Mouse (Mus musculus): ENCODE results near the gene Rab19. TPM values are rescaled to one million over a fixed set of nuclear protein-coding genes. Genes with fewer than 3 reads are reported as not detected.
A peak's percentile ranks its signal among the peaks of the same experiment; 100 is the strongest.

The Rab19 gene
- total and polyA plus RNA-seq, 3 experiments: 0.10 TPM; not detected in 2

GRCm38 (mm10) chr6:39420867-39421266, 39.9 kb downstream of the Rab19 start:
- H3K9me3 ChIP-seq (replicated peaks; ENCODE audit: insufficient read depth, low read length): no peaks in the 10 kb centered on the region
- no peak overlapping the region for H3K9ac ChIP-seq (ENCODE audit: control insufficient read depth, low read depth, low read length, poor library complexity, severe bottlenecking)
- no peak for TF ChIP-seq ELF1 (IDR thresholded peaks at IDR 0.05; ENCODE audit: low read depth, low read length)
- TF ChIP-seq GATA1 (IDR thresholded peaks at IDR 0.05; ENCODE audit: low read depth, low read length): no peak
- no peak for TF ChIP-seq ZNF384 (IDR thresholded peaks at IDR 0.05; ENCODE audit: low read depth, low read length)
- TF ChIP-seq EP300 (IDR thresholded peaks at IDR 0.05; ENCODE audit: low read depth in 1 of 2, low read length in 2 of 2): no peak
- no peak for TF ChIP-seq MXI1 (IDR thresholded peaks at IDR 0.05; ENCODE audit: low read depth, low read length)
- no peak for TF ChIP-seq GABPA (IDR thresholded peaks at IDR 0.05; ENCODE audit: low read depth, low read length)
- TF ChIP-seq TAL1 (IDR thresholded peaks at IDR 0.05; ENCODE audit: low read length): no peak
- TF ChIP-seq NELFE (IDR thresholded peaks at IDR 0.05; ENCODE audit: low read depth, low read length): no peak
- no peak for TF ChIP-seq POLR2A (IDR thresholded peaks at IDR 0.05; ENCODE audit: control insufficient read depth in 1 of 2, insufficient read depth in 1 of 2, low read depth in 1 of 2, low read length in 2 of 2, poor library complexity in 1 of 2)
- no peak for TF ChIP-seq E2F4 (IDR thresholded peaks at IDR 0.05; ENCODE audit: borderline replicate concordance, low read depth, low read length)
- TF ChIP-seq TBP (IDR thresholded peaks at IDR 0.05; ENCODE audit: low read depth, low read length): no peak
- TF ChIP-seq MAFK (IDR thresholded peaks at IDR 0.05; ENCODE audit: borderline replicate concordance, low read depth, low read length): no peak
- TF ChIP-seq CTCF (IDR thresholded peaks at IDR 0.05 in 2 of 3, conservative IDR thresholded peaks at IDR 0.05 in 1 of 3; ENCODE audit: control insufficient read depth in 1 of 3, insufficient read depth in 1 of 3, low read depth in 2 of 3, low read length in 3 of 3, poor library complexity in 1 of 3, severe bottlenecking in 1 of 3): no peak
- peaks cover 17 to 34% of the 10 kb centered on the region in 2 experiments for H3K4me1 ChIP-seq (ENCODE audit: control insufficient read depth in 1 of 2, insufficient read depth in 2 of 2, low read length in 2 of 2)
- peaks cover 0 to 35% of the 10 kb centered on the region in 2 experiments; a peak in 2 of 4 replicates for H3K36me3 ChIP-seq (ENCODE audit: control insufficient read depth in 1 of 2, insufficient read depth in 2 of 2, low read length in 2 of 2)
- no peak overlapping the region for H3K4me3 ChIP-seq (ENCODE audit: control insufficient read depth in 1 of 2, insufficient read depth in 1 of 2, low read depth in 2 of 2, low read length in 2 of 2)
- H3K79me2 ChIP-seq (ENCODE audit: control insufficient read depth, insufficient read depth, low read length, poor library complexity): peaks cover 17% of the 10 kb centered on the region
- H3K27me3 ChIP-seq (ENCODE audit: control insufficient read depth in 1 of 2, insufficient read depth in 2 of 2, low read length in 2 of 2): no peaks in the 10 kb centered on the region
- DNase-seq (ENCODE audit: low read depth, low spot score): no peak
- no peak overlapping the region for H3K27ac ChIP-seq (ENCODE audit: control insufficient read depth, low read depth, low read length)

- H3K4me3 ChIP-seq (ENCODE audit: control insufficient read depth in 1 of 2, insufficient read depth in 1 of 2, low read depth in 2 of 2, low read length in 2 of 2): no peak overlapping the region
These were observed 42.2 kb downstream of the Rab19 start for GRCm38 (mm10) chr6:39423130-39423551.

More at GRCm38 (mm10) chr6:39423130-39423551, 42.2 kb downstream of the Rab19 start:
- DNase-seq (ENCODE audit: low read depth, low spot score): peak; percentile 63
- H3K36me3 ChIP-seq (ENCODE audit: control insufficient read depth in 1 of 2, insufficient read depth in 2 of 2, low read length in 2 of 2): peaks cover 0 to 40% of the 10 kb centered on the region in 2 experiments; a peak in 2 of 4 replicates
- peaks cover 9% of the 10 kb centered on the region for H3K79me2 ChIP-seq (ENCODE audit: control insufficient read depth, insufficient read depth, low read length, poor library complexity)
- TF ChIP-seq MXI1 (IDR thresholded peaks at IDR 0.05; ENCODE audit: low read depth, low read length): no peak
- TF ChIP-seq E2F4 (IDR thresholded peaks at IDR 0.05; ENCODE audit: borderline replicate concordance, low read depth, low read length): no peak
- peak; percentile 45 for TF ChIP-seq ETS1 (IDR thresholded peaks at IDR 0.05; ENCODE audit: low read depth, low read length)
- no peak for TF ChIP-seq JUND (IDR thresholded peaks at IDR 0.05; ENCODE audit: low read depth, low read length)
- peak; percentile 50 for TF ChIP-seq TAL1 (IDR thresholded peaks at IDR 0.05; ENCODE audit: low read length)
- TF ChIP-seq RCOR1 (IDR thresholded peaks at IDR 0.05; ENCODE audit: low read depth, low read length): peak; percentile 48; the same call in 1 of the 2 replicates
- TF ChIP-seq TCF12 (IDR thresholded peaks at IDR 0.05; ENCODE audit: low read depth, low read length): peak; percentile 74
- no peak for TF ChIP-seq SMC3 (IDR thresholded peaks at IDR 0.05; ENCODE audit: low read depth, low read length)
- TF ChIP-seq GATA1 (IDR thresholded peaks at IDR 0.05; ENCODE audit: low read depth, low read length): peak; percentile 62
- peak; percentile 37 to 68; a peak in 2 of 4 replicates for TF ChIP-seq EP300 (IDR thresholded peaks at IDR 0.05; ENCODE audit: low read depth in 1 of 2, low read length in 2 of 2)
- H3K9ac ChIP-seq (ENCODE audit: control insufficient read depth, low read depth, low read length, poor library complexity, severe bottlenecking): no peak overlapping the region
- 0 out of 2 replicates have a peak overlapping the region, but pooled peaks have one; percentile 2 for H3K27ac ChIP-seq (ENCODE audit: control insufficient read depth, low read depth, low read length)
- H3K27me3 ChIP-seq (ENCODE audit: control insufficient read depth in 1 of 2, insufficient read depth in 2 of 2, low read length in 2 of 2): no peaks in the 10 kb centered on the region
- H3K9me3 ChIP-seq (replicated peaks; ENCODE audit: insufficient read depth, low read length): no peaks in the 10 kb centered on the region
- peaks cover 17 to 34% of the 10 kb centered on the region in 2 experiments for H3K4me1 ChIP-seq (ENCODE audit: control insufficient read depth in 1 of 2, insufficient read depth in 2 of 2, low read length in 2 of 2)

All from MEL (cell line).